Mouse (Mus musculus): ENCODE measurements around the gene Mnd1. TPM values are rescaled to one million over a fixed set of nuclear protein-coding genes. Genes with fewer than 3 reads are reported as not detected.

Mnd1 gene
- total and polyA plus RNA-seq, 3 experiments: 0.18 to 3.0 (median 2.0) TPM

DNA sequence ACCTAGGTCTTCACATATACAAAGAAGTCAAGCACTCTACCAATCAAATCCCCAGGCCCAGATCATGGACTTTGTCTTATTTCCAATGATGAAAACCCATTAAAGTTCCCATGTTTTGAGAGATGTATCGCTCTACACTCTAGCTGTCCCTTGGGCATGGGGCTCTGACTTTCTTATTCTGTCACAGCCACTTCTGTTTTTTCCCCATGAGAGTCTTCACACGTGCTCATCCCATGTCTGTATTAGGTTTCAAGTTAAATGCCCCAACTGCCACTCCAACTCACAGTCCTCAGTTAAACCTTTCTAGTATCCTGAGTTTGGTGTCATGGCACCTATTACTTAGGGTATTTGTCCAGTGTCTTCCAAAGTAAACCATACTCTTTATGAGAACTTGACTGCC lies 80.8 kb downstream of the Mnd1 start:
- intact Hi-C loops (cut with DNase I): no loop called here
- H3K36me3 ChIP-seq (ENCODE audit: control insufficient read depth, insufficient read depth, low read length): no peaks in the 10 kb centered on the region
- H3K9ac ChIP-seq (ENCODE audit: low read depth, low read length): no peak overlapping the region
- H3K27me3 ChIP-seq (ENCODE audit: control insufficient read depth, insufficient read depth, low read length): no peaks in the 10 kb centered on the region
- no peak overlapping the region for H3K27ac ChIP-seq
- 80% methylated on average over 2 of the region's 2 CpGs for WGBS
- DNase-seq: no peak
- H3K4me3 ChIP-seq: no peak overlapping the region
- no peaks in the 10 kb centered on the region for H3K79me2 ChIP-seq (replicated peaks; ENCODE audit: control insufficient read depth, insufficient read depth, low read length)
- no peaks in the 10 kb centered on the region for H3K4me1 ChIP-seq (ENCODE audit: control insufficient read depth, insufficient read depth, low read length)
- TF ChIP-seq CTCF (IDR thresholded peaks at IDR 0.05): no peak
- no peak for TF ChIP-seq POLR2A (IDR thresholded peaks at IDR 0.05; ENCODE audit: insufficient read depth, low read depth, low read length)
- TF ChIP-seq EP300 (IDR thresholded peaks at IDR 0.05; ENCODE audit: insufficient read depth, low read depth, low read length): no peak

DNA sequence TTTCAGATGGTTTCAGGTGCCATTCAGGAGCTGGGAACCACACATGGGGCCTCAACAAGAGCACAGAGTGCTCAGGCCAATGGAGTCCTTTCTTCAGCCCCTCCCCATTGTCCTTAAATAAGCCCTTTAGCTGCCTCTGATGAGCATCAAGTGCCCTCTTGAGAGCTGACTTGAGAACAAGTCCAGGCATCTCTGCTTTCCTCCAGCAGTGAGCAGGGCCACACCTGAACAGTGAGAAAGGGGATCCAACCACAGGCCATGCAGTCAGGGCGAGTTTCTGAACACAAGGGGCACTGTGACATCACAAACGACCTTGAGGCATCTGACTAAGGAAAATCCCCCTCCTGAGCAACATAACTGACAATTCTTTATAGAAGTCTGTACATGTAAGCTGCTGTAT lies 83.9 kb downstream of the Mnd1 start:
- intact Hi-C loops (cut with DNase I): no loop called here
- WGBS: 26% methylated on average over 2 of the region's 2 CpGs
- Histone ChIP-seq H3K36me3 (ENCODE audit: control insufficient read depth, insufficient read depth, low read length) (no peaks in the 10 kb centered on the region), H3K27me3 (ENCODE audit: control insufficient read depth, insufficient read depth, low read length) (no peaks in the 10 kb centered on the region), H3K9ac (ENCODE audit: low read depth, low read length) (no peak overlapping the region), H3K27ac (no peak overlapping the region), H3K4me3 (no peak overlapping the region), H3K4me1 (ENCODE audit: control insufficient read depth, insufficient read depth, low read length) (0 out of 2 replicates have a peak, but pooled peaks cover 1% of the 10 kb centered on the region), H3K79me2 (replicated peaks; ENCODE audit: control insufficient read depth, insufficient read depth, low read length) (no peaks in the 10 kb centered on the region)
- TF ChIP-seq POLR2A (IDR thresholded peaks at IDR 0.05; ENCODE audit: insufficient read depth, low read depth, low read length) (no peak), CTCF (IDR thresholded peaks at IDR 0.05) (no peak), EP300 (IDR thresholded peaks at IDR 0.05; ENCODE audit: insufficient read depth, low read depth, low read length) (no peak)
- DNase-seq: no peak

DNA sequence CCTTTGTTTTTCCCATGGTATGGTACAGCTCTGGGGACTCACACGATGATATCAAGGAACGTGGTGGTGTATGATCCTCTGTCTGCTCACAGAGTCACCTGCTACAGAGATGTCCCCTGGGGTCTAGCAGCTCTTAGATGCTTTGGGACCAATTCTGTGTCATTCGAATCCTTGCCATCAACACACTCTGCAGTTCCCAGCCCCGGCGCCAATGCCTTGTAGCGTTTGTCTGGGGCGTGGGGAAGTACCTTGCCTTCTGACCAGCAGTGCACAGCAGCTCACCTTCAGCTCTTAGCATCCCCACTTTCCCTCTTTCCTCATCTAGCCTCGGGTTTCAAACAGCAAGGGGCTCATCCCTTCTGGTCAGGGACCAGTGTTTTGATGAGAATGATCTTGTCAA lies 84.8 kb downstream of the Mnd1 start:
- Histone ChIP-seq H3K79me2 (replicated peaks; ENCODE audit: control insufficient read depth, insufficient read depth, low read length) (no peaks in the 10 kb centered on the region), H3K4me3 (no peak overlapping the region), H3K36me3 (ENCODE audit: control insufficient read depth, insufficient read depth, low read length) (no peaks in the 10 kb centered on the region), H3K4me1 (ENCODE audit: control insufficient read depth, insufficient read depth, low read length) (0 out of 2 replicates have a peak, but pooled peaks cover 1% of the 10 kb centered on the region), H3K27ac (no peak overlapping the region), H3K9ac (ENCODE audit: low read depth, low read length) (no peak overlapping the region), H3K27me3 (ENCODE audit: control insufficient read depth, insufficient read depth, low read length) (no peaks in the 10 kb centered on the region)
- no peak for DNase-seq
- intact Hi-C loops (cut with DNase I): no loop called here
- 90% methylated on average over 8 of the region's 8 CpGs for WGBS
- TF ChIP-seq CTCF (IDR thresholded peaks at IDR 0.05) (no peak), POLR2A (IDR thresholded peaks at IDR 0.05; ENCODE audit: insufficient read depth, low read depth, low read length) (no peak), EP300 (IDR thresholded peaks at IDR 0.05; ENCODE audit: insufficient read depth, low read depth, low read length) (no peak)

DNA sequence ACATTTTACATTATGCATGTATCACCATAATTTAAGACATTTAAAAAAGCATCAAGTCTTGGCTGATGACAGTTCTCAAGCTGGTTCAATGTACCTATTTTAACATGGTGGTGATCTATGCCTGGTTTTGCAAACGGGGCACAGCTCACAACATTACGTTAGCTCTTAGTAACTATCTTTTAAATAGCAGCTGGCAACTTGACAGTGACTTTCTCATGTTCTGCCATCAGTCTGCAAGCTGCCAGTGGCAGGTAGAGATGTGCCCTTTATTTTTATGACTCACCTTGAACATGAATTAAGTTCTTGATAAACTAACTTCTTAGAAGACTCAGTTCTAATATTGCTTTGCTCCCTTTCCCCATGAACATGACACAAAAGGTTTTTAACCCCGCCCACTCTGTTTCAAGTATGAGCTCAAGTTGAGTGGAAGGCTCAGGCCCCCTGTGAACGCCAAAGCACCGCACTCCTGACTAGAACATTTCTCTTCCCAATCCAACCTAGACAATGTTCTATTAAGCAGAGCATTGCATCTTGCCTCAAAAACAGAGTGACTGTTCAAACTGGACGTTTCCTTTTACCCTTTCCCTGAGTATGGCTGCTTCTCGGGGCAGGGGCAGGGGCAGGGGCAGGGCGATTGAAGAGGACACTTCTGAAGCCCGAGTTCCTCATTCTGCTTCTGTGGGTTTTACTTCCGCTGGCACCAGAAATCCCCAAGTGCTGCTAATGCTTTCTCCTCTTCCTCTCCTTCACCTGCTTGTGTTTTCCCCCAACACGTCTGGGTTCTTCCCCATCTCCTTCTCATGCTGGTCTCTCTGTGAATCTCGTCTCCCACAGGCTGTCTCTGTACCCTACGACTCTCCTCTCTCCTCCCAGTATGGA lies 86.5 kb downstream of the Mnd1 start:
- DNase-seq: peak in 1 of 2 experiments; percentile 53
- no peak for TF ChIP-seq EP300 (IDR thresholded peaks at IDR 0.05; ENCODE audit: insufficient read depth, low read depth, low read length)
- no peak for TF ChIP-seq CTCF (IDR thresholded peaks at IDR 0.05)
- TF ChIP-seq POLR2A (IDR thresholded peaks at IDR 0.05; ENCODE audit: insufficient read depth, low read depth, low read length): no peak

DNA sequence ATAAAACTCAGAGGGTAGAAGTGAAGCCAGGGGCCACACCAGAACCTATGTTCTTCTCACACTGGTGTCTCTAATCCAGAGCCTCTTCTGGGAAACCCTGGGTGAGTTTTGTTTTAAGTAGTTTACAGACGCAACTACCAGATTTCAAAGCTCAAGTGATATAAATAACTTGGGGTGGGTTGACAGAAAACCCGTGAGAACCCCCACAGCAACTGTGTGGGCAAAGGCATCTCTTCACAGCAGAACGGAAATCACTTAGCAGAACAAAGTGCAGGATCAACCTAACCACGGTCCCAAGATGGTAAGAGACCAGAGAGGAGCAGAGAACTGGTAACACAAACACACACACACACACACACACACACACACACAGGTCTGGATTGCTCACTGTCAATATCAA lies 89.8 kb downstream of the Mnd1 start:
- H3K4me1 ChIP-seq (ENCODE audit: control insufficient read depth, insufficient read depth, low read length): peaks cover 9% of the 10 kb centered on the region
- DNase-seq: no peak
- no peak overlapping the region for H3K27ac ChIP-seq
- H3K27me3 ChIP-seq (ENCODE audit: control insufficient read depth, insufficient read depth, low read length): no peaks in the 10 kb centered on the region
- intact Hi-C loops (cut with DNase I): no loop called here
- H3K36me3 ChIP-seq (ENCODE audit: control insufficient read depth, insufficient read depth, low read length): no peaks in the 10 kb centered on the region
- no peak overlapping the region for H3K9ac ChIP-seq (ENCODE audit: low read depth, low read length)
- H3K79me2 ChIP-seq (replicated peaks; ENCODE audit: control insufficient read depth, insufficient read depth, low read length): no peaks in the 10 kb centered on the region
- WGBS: 77% methylated on average over 4 of the region's 4 CpGs
- TF ChIP-seq POLR2A (IDR thresholded peaks at IDR 0.05; ENCODE audit: insufficient read depth, low read depth, low read length): no peak
- TF ChIP-seq CTCF (IDR thresholded peaks at IDR 0.05): no peak
- TF ChIP-seq EP300 (IDR thresholded peaks at IDR 0.05; ENCODE audit: insufficient read depth, low read depth, low read length): no peak
- no peak overlapping the region for H3K4me3 ChIP-seq

More for the DNA sequence above, 86.5 kb downstream of the Mnd1 start:
- Histone ChIP-seq H3K79me2 (replicated peaks; ENCODE audit: control insufficient read depth, insufficient read depth, low read length) (no peaks in the 10 kb centered on the region), H3K9ac (ENCODE audit: low read depth, low read length) (no peak overlapping the region), H3K27me3 (ENCODE audit: control insufficient read depth, insufficient read depth, low read length) (no peaks in the 10 kb centered on the region), H3K4me1 (ENCODE audit: control insufficient read depth, insufficient read depth, low read length) (0 out of 2 replicates have a peak, but pooled peaks cover 1% of the 10 kb centered on the region), H3K36me3 (ENCODE audit: control insufficient read depth, insufficient read depth, low read length) (no peaks in the 10 kb centered on the region), H3K27ac (no peak overlapping the region), H3K4me3 (no peak overlapping the region)
- intact Hi-C loops (cut with DNase I): no loop called here
- WGBS: 78% methylated on average over 13 of the region's 13 CpGs

DNA sequence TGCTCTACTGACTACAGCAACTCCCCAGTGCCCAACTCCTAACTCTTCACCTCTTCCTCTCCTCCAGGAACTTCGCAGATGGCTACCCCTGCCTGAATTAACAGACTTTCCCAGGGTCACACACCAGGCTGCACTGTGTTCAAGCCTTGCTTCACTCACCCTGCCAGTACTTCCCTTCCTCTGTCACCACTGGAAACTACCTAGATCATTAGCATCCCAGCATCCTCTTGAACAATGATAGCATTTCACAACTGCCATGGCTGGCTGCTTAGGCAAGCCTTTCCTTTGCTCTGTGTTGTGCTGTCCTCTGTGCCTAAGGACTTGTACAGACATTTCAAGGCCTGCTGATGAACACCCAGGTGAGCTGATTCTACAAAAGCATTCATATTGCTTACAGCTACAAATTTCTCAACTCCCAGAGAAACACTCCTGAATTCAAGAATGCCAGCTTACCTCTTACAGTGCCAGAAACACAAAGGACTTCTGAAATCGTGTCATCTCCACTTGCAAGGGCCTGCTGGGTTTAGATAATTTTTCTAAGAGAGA lies 92.1 kb downstream of the Mnd1 start:
- intact Hi-C loops (cut with DNase I): no loop called here
- no peak overlapping the region for H3K9ac ChIP-seq (ENCODE audit: low read depth, low read length)
- no peaks in the 10 kb centered on the region for H3K79me2 ChIP-seq (replicated peaks; ENCODE audit: control insufficient read depth, insufficient read depth, low read length)
- WGBS: 84% methylated on average over 2 of the region's 2 CpGs
- H3K4me1 ChIP-seq (ENCODE audit: control insufficient read depth, insufficient read depth, low read length): peaks cover 9% of the 10 kb centered on the region
- H3K36me3 ChIP-seq (ENCODE audit: control insufficient read depth, insufficient read depth, low read length): peaks cover 7% of the 10 kb centered on the region; the same call in 1 of the 2 replicates
- H3K4me3 ChIP-seq: no peak overlapping the region
- no peaks in the 10 kb centered on the region for H3K27me3 ChIP-seq (ENCODE audit: control insufficient read depth, insufficient read depth, low read length)
- TF ChIP-seq EP300 (IDR thresholded peaks at IDR 0.05; ENCODE audit: insufficient read depth, low read depth, low read length) (no peak), CTCF (IDR thresholded peaks at IDR 0.05) (no peak), POLR2A (IDR thresholded peaks at IDR 0.05; ENCODE audit: insufficient read depth, low read depth, low read length) (no peak)
- H3K27ac ChIP-seq: no peak overlapping the region
- DNase-seq: no peak

Data from heart, adult 2 months (tissue).